In the genomic region with DNA sequence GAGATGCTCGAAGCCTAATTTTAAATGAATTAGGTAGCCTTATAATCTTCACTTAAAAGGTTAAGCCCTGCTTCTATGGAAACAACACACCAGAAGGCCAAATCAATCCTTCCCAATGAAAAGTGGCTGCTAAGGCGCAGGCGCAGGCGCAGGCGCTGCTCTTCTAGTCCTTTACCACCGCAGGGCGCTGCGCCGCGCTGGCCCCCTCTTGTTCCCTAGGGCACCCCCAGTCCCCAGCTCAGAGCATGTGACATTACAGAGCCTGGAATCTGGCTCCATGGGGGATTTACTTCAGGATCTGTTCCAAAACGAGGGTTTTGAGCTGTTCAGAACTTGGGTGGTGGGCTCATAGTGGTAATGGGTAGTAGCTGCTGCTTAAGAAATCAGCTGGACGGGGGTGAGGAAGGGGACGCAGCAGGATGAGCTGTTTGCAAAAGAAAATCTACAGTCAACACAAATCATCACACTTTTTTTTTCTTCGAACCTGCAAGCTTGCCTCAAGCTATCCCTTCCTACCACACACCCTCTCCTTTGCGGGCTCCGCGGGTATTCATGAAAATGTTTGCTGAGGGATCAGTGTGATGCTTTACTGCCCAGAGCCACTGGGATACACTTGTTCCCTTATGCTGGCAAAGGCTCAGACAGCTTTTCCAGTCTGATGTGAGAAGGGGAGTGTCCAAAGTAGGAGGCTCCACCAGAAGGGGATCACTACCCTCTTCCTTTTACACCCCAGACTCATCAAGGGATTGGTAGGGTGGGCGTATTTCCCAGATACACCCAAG, we compare ENCODE assay signal across 12 mouse cellular contexts.
DNase-seq lines count a peak whose midpoint lies in the region; ATAC-seq and TF ChIP-seq lines count a peak whose summit lies in the region.
"Had no signal": no experiment of that assay in that cellular context is flagged by ENCODE, and none has a peak within 500 bp of the region (broad histone marks: within the 10 kb centered on the region; RNA-seq: fewer than 3 reads in every experiment).

No protein-coding gene starts in this region.

- peak; percentile 47; the same call in 1 of the 2 replicates for ATAC-seq in forebrain, embryonic 16.5 days
- ATAC-seq in limb, embryonic 15.5 days (ENCODE audit: insufficient number of reproducible peaks, low FRiP score, low TSS enrichment, low read depth), result no peak
- no peak; the same call in 1 of the 2 replicates for ATAC-seq in stomach, embryonic 16.5 days (ENCODE audit: insufficient read depth, low FRiP score)
- ATAC-seq: Patski had no signal

- peak; percentile 30; the same call in 1 of the 2 replicates for TF ChIP-seq CTCF in layer of hippocampus, adult 2 months (conservative IDR thresholded peaks at IDR 0.05)

- no peak for DNase-seq in layer of hippocampus, adult 2 months (ENCODE audit: low spot score in 2 of 2)
- no peak for DNase-seq in layer of hippocampus, adult 9-10 months (ENCODE audit: low spot score)
- no peak for DNase-seq in cerebellum, postnatal 14 days
- no peak for DNase-seq in urinary bladder, postnatal 14 days (ENCODE audit: low spot score)
- no peak for DNase-seq in adrenal gland, postnatal 36 days

- peak overlapping the region; percentile 31 for H3K4me2 ChIP-seq in forebrain, embryonic 16.5 days (ENCODE audit: low read length)
- H3K4me2 ChIP-seq in limb, embryonic 15.5 days, result peak overlapping the region; percentile 27; the same call in 1 of the 2 replicates
- peak overlapping the region; percentile 24; the same call in 1 of the 2 replicates for H3K4me2 ChIP-seq in stomach, embryonic 16.5 days (ENCODE audit: low read depth, low read length)
- H3K4me2 ChIP-seq: liver, embryonic 11.5 days; stomach, embryonic 15.5 days had no signal

- H3K36me3 ChIP-seq in forebrain, embryonic 16.5 days (ENCODE audit: control insufficient read depth, insufficient read depth), result no peaks in the 10 kb centered on the region
- no peaks in the 10 kb centered on the region for H3K36me3 ChIP-seq in limb, embryonic 15.5 days
- H3K36me3 ChIP-seq in stomach, embryonic 16.5 days (ENCODE audit: control insufficient read depth, insufficient read depth, low read length), result no peaks in the 10 kb centered on the region
- H3K36me3 ChIP-seq: stomach, embryonic 15.5 days had no signal

- no peaks in the 10 kb centered on the region for H3K9me3 ChIP-seq in forebrain, embryonic 16.5 days (ENCODE audit: control insufficient read depth, low read length)
- no peaks in the 10 kb centered on the region for H3K9me3 ChIP-seq in limb, embryonic 15.5 days
- H3K9me3 ChIP-seq in stomach, embryonic 16.5 days (replicated peaks; ENCODE audit: control insufficient read depth, low read length), result no peaks in the 10 kb centered on the region
- H3K9me3 ChIP-seq: megakaryocyte, embryonic 14.5 days; stomach, embryonic 15.5 days had no signal

- H3K4me3 ChIP-seq in layer of hippocampus, adult 2 months, result no peak overlapping the region
- H3K4me3 ChIP-seq in forebrain, embryonic 16.5 days (replicated peaks; ENCODE audit: low read length), result peak overlapping the region; percentile 19
- peak overlapping the region; percentile 14; the same call in 1 of the 2 replicates for H3K4me3 ChIP-seq in limb, embryonic 15.5 days
- H3K4me3 ChIP-seq in stomach, embryonic 16.5 days (replicated peaks; ENCODE audit: low read length), result no peak overlapping the region
- H3K4me3 ChIP-seq: megakaryocyte, embryonic 14.5 days; stomach, embryonic 15.5 days had no signal

- no peak overlapping the region for H3K27ac ChIP-seq in layer of hippocampus, adult 2 months
- H3K27ac ChIP-seq in forebrain, embryonic 16.5 days (ENCODE audit: low read length), result no peak overlapping the region
- no peak overlapping the region for H3K27ac ChIP-seq in limb, embryonic 15.5 days
- H3K27ac ChIP-seq in stomach, embryonic 16.5 days (ENCODE audit: low read length), result 0 out of 2 replicates have a peak overlapping the region, but pooled peaks have one; percentile 12
- H3K27ac ChIP-seq: stomach, embryonic 15.5 days had no signal

- WGBS in forebrain, embryonic 16.5 days, result 54% methylated on average over 18 of the region's 18 CpGs
- 43% methylated on average over 18 of the region's 18 CpGs for WGBS in limb, embryonic 15.5 days
- WGBS in stomach, embryonic 16.5 days, result 51% methylated on average over 18 of the region's 18 CpGs

- no peak overlapping the region for H3K9ac ChIP-seq in forebrain, embryonic 16.5 days (replicated peaks; ENCODE audit: low read depth, low read length)
- H3K9ac ChIP-seq in limb, embryonic 15.5 days, result no peak overlapping the region
- no peak overlapping the region for H3K9ac ChIP-seq in stomach, embryonic 16.5 days (ENCODE audit: low read length)
- H3K9ac ChIP-seq: stomach, embryonic 15.5 days had no signal

- no peaks in the 10 kb centered on the region for H3K27me3 ChIP-seq in forebrain, embryonic 16.5 days (replicated peaks; ENCODE audit: control insufficient read depth, insufficient read depth, low read length)
- peaks cover 3% of the 10 kb centered on the region; the same call in 1 of the 2 replicates for H3K27me3 ChIP-seq in limb, embryonic 15.5 days
- H3K27me3 ChIP-seq in stomach, embryonic 16.5 days (ENCODE audit: control insufficient read depth, insufficient read depth, low read length), result no peaks in the 10 kb centered on the region
- H3K27me3 ChIP-seq: megakaryocyte, embryonic 14.5 days; Patski; stomach, embryonic 15.5 days had no signal

- H3K4me1 ChIP-seq in forebrain, embryonic 16.5 days (replicated peaks; ENCODE audit: control insufficient read depth, insufficient read depth, low read length), result no peaks in the 10 kb centered on the region
- H3K4me1 ChIP-seq in limb, embryonic 15.5 days, result 0 out of 2 replicates have a peak, but pooled peaks cover 4% of the 10 kb centered on the region
- no peaks in the 10 kb centered on the region; the same call in 1 of the 2 replicates for H3K4me1 ChIP-seq in stomach, embryonic 16.5 days (ENCODE audit: control insufficient read depth, insufficient read depth, low read length)
- H3K4me1 ChIP-seq: megakaryocyte, embryonic 14.5 days; stomach, embryonic 15.5 days had no signal

Comparison
In these comparisons a context has a peak if more than half of its experiments do, and no peak if none do; other contexts are left out.
1. H3K4me3 ChIP-seq: peak in forebrain, embryonic 16.5 days (single experiment) and limb, embryonic 15.5 days (single experiment); none in layer of hippocampus, adult 2 months (single experiment) and stomach, embryonic 16.5 days (single experiment).
2. Peak in every context shown above with its lines, with median percentiles within 50 percentile points of each other: H3K4me2 ChIP-seq.